Mouse (Mus musculus) bone marrow macrophage, adult 2 months (primary cell): Measurements from ENCODE around the gene Cpvl. TPM values are rescaled to one million over a fixed set of nuclear protein-coding genes. Genes with fewer than 3 reads are reported as not detected.

Source experiments
- H3K27ac ChIP-seq: 2 replicates; pipeline ENCODE4 v1.5.1; 2012; ENCODE audit warnings: low read depth, low read length; ENCODE audit not compliant: insufficient read depth
- H3K4me1 ChIP-seq: 2 replicates; pipeline ENCODE4 v1.6.1; 2012; ENCODE audit warnings: low read length; ENCODE audit not compliant: control insufficient read depth, insufficient read depth
- H3K4me3 ChIP-seq: 2 replicates; pipeline ENCODE4 v1.5.1; 2012; ENCODE audit warnings: mild to moderate bottlenecking, low read length, moderate library complexity; ENCODE audit not compliant: insufficient read depth
- CTCF ChIP-seq: IDR thresholded peaks from 2 replicates; pipeline ENCODE4 v1.5.1; 2012; ENCODE audit warnings: low read depth, mild to moderate bottlenecking, low read length, moderate library complexity
- POLR2A ChIP-seq: IDR thresholded peaks from 2 replicates; pipeline ENCODE4 v1.6.1; 2012; ENCODE audit warnings: mild to moderate bottlenecking, low read depth, low read length, borderline replicate concordance
- polyA plus RNA-seq: library from polyadenylated mRNA; stranded (reverse); fragments of >200 nt; gene quantifications from 2 replicates; pipeline ENCODE4 v1.2.4, GENCODE M21; 2012; ENCODE audit not compliant: missing spikeins, insufficient read depth, insufficient read length

Cpvl gene
- polyA plus RNA-seq, 1 experiment, result not detected

- H3K27ac ChIP-seq, result no peak overlapping the region
- H3K4me1 ChIP-seq, result no peaks in the 10 kb centered on the region
- no peak overlapping the region for H3K4me3 ChIP-seq
- TF ChIP-seq CTCF (no peak), POLR2A (no peak)
These were observed 18.6 kb downstream of the Cpvl start for GRCm38 (mm10) chr6:53959826-53960225.

GRCm38 (mm10) chr6:53958321-53958720, 20.1 kb downstream of the Cpvl start:
- no peaks in the 10 kb centered on the region for H3K4me1 ChIP-seq
- no peak overlapping the region for H3K27ac ChIP-seq
- H3K4me3 ChIP-seq, result no peak overlapping the region
- peak; percentile 76 for TF ChIP-seq CTCF
- no peak for TF ChIP-seq POLR2A

- no peaks in the 10 kb centered on the region for H3K4me1 ChIP-seq
- no peak overlapping the region for H3K4me3 ChIP-seq
- no peak for TF ChIP-seq POLR2A
- TF ChIP-seq CTCF, result no peak
- H3K27ac ChIP-seq, result no peak overlapping the region
These were observed 22.0 kb downstream of the Cpvl start for GRCm38 (mm10) chr6:53956513-53956912.

GRCm38 (mm10) chr6:53955846-53956245, 22.6 kb downstream of the Cpvl start:
- no peak overlapping the region for H3K27ac ChIP-seq

GRCm38 (mm10) chr6:53955271-53955670, 23.2 kb downstream of the Cpvl start:
- H3K27ac ChIP-seq, result no peak overlapping the region
- H3K4me1 ChIP-seq, result no peaks in the 10 kb centered on the region

More at GRCm38 (mm10) chr6:53955846-53956245, 22.6 kb downstream of the Cpvl start:
- Histone ChIP-seq H3K4me3 (no peak overlapping the region), H3K4me1 (no peaks in the 10 kb centered on the region)
- TF ChIP-seq CTCF, result no peak

GRCm38 (mm10) chr6:53954106-53954505, 24.4 kb downstream of the Cpvl start:
- TF ChIP-seq POLR2A (no peak), CTCF (no peak)
- Histone ChIP-seq H3K27ac (no peak overlapping the region), H3K4me1 (peaks cover 4% of the 10 kb centered on the region), H3K4me3 (no peak overlapping the region)

More at GRCm38 (mm10) chr6:53955271-53955670, 23.2 kb downstream of the Cpvl start:
- H3K4me3 ChIP-seq, result no peak overlapping the region
- TF ChIP-seq POLR2A (no peak), CTCF (no peak)

- Histone ChIP-seq H3K27ac (no peak overlapping the region), H3K4me3 (no peak overlapping the region), H3K4me1 (peaks cover 11% of the 10 kb centered on the region)
- TF ChIP-seq POLR2A, result no peak
- TF ChIP-seq CTCF, result no peak
These were observed 25.1 kb downstream of the Cpvl start for GRCm38 (mm10) chr6:53953348-53953747.

- Histone ChIP-seq H3K27ac (no peak overlapping the region), H3K4me1 (peaks cover 18% of the 10 kb centered on the region), H3K4me3 (no peak overlapping the region)
- TF ChIP-seq CTCF (no peak), POLR2A (no peak)
These were observed 27.1 kb downstream of the Cpvl start for GRCm38 (mm10) chr6:53951421-53951820.

- H3K4me1 ChIP-seq, result peaks cover 18% of the 10 kb centered on the region
- H3K27ac ChIP-seq, result no peak overlapping the region
- H3K4me3 ChIP-seq, result no peak overlapping the region
- TF ChIP-seq POLR2A, result no peak
- TF ChIP-seq CTCF, result no peak
These were observed 27.6 kb downstream of the Cpvl start for GRCm38 (mm10) chr6:53950876-53951275.

GRCm38 (mm10) chr6:53948388-53949035, 30.0 kb downstream of the Cpvl start:
- TF ChIP-seq CTCF (no peak), POLR2A (no peak)

GRCm38 (mm10) chr6:53944887-53945286, 33.6 kb downstream of the Cpvl start:
- no peak for TF ChIP-seq CTCF
- TF ChIP-seq POLR2A, result no peak
- Histone ChIP-seq H3K27ac (no peak overlapping the region), H3K4me1 (peaks cover 18% of the 10 kb centered on the region), H3K4me3 (no peak overlapping the region)

More at GRCm38 (mm10) chr6:53948388-53949035, 30.0 kb downstream of the Cpvl start:
- Histone ChIP-seq H3K27ac (peak overlapping the region; percentile 46), H3K4me1 (peaks cover 18% of the 10 kb centered on the region), H3K4me3 (no peak overlapping the region)
